Mouse (Mus musculus) lung, embryonic 15.5 days (tissue): ENCODE data around the gene Tm9sf4. TPM values are rescaled to one million over a fixed set of nuclear protein-coding genes. Genes with fewer than 3 reads are reported as not detected.

ENCODE experiments used
- ATAC-seq: fragments of 200-750 bp; cut with Nextera tagmentation; 2 replicates; pipeline ENCODE4 v1.8.0; 2017; ENCODE audit warnings: moderate number of reproducible peaks, borderline replicate concordance; ENCODE audit not compliant: low FRiP score, low TSS enrichment; ENCODE audit errors: extremely low read depth
- H3K27ac ChIP-seq: fragments of 300-500 bp; sonication (generic); 2 replicates; pipeline ENCODE4 v1.5.1; 2015; ENCODE audit warnings: moderate library complexity, mild to moderate bottlenecking, inconsistent platforms
- H3K27me3 ChIP-seq: fragments of 300-500 bp; sonication (generic); 2 replicates; pipeline ENCODE4 v1.6.1; 2015; ENCODE audit warnings: inconsistent platforms
- H3K36me3 ChIP-seq: fragments of 300-500 bp; sonication (generic); 2 replicates; pipeline ENCODE4 v1.6.1; 2015; ENCODE audit warnings: inconsistent platforms
- H3K4me1 ChIP-seq: fragments of 300-500 bp; sonication (generic); 2 replicates; pipeline ENCODE4 v1.6.1; 2015; ENCODE audit warnings: inconsistent platforms
- H3K4me2 ChIP-seq: fragments of 300-500 bp; sonication (generic); 2 replicates; pipeline ENCODE4 v1.6.1; 2015; ENCODE audit warnings: inconsistent platforms, mild to moderate bottlenecking, moderate library complexity
- H3K4me3 ChIP-seq: fragments of 300-500 bp; sonication (generic); 2 replicates; pipeline ENCODE4 v1.5.1; 2015; ENCODE audit warnings: mild to moderate bottlenecking, inconsistent platforms
- H3K9ac ChIP-seq: fragments of 300-500 bp; sonication (generic); 2 replicates; pipeline ENCODE4 v1.6.1; 2015; ENCODE audit warnings: inconsistent platforms
- H3K9me3 ChIP-seq: fragments of 300-500 bp; sonication (generic); 2 replicates; pipeline ENCODE4 v1.6.1; 2016; ENCODE audit warnings: inconsistent platforms
- WGBS: fragments of 180-500 bp; shearing (Covaris S2); methylation state at CpG from one replicate; pipeline ENCODE4 v1.1.7; 2015; 5-methylcytosine and 5-hydroxymethylcytosine counted together
- polyA plus RNA-seq: library from polyadenylated mRNA; unstranded; fragments of >200 nt; fragmentation: Nextera tagmentation; extraction: Ambion mirVana; gene quantifications from 2 replicates; pipeline ENCODE4 v1.2.1, GENCODE M21; 2015

Tm9sf4 gene
- polyA plus RNA-seq, 1 experiment from 2014 or later, result 77.0 TPM

- 76% methylated on average over 2 of the region's 2 CpGs for WGBS
- Histone ChIP-seq H3K36me3 (peaks cover 81% of the 10 kb centered on the region), H3K27ac (no peak overlapping the region), H3K27me3 (no peaks in the 10 kb centered on the region), H3K9me3 (no peaks in the 10 kb centered on the region), H3K9ac (no peak overlapping the region), H3K4me3 (no peak overlapping the region), H3K4me2 (no peak overlapping the region), H3K4me1 (no peaks in the 10 kb centered on the region)
- no peak for ATAC-seq
These were observed 30.1 kb downstream of the Tm9sf4 start for GRCm38 (mm10) chr2:153191242-153191641.

DNA sequence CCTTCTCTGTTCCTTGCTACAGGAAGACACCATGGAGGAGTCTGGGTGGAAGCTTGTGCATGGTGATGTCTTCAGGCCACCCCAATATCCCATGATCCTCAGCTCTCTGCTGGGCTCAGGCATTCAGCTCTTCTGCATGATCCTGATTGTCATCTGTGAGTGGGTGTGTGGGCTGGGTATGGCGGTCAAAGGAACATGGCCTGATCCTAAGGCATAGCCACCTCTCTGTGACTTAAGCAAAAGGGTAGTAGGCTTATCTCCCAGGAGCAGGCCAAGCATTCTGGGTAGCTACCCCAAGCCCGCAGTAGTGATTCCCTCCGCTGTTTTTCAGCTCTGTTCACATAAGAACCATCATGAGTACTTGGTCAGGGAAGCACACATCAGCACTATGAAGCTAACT, 33.2 kb downstream of the Tm9sf4 start:
- Histone ChIP-seq H3K9ac (no peak overlapping the region), H3K36me3 (peaks cover 74% of the 10 kb centered on the region), H3K27ac (no peak overlapping the region), H3K9me3 (no peaks in the 10 kb centered on the region), H3K27me3 (no peaks in the 10 kb centered on the region), H3K4me1 (no peaks in the 10 kb centered on the region), H3K4me3 (no peak overlapping the region), H3K4me2 (no peak overlapping the region)
- 89% methylated on average over 3 of the region's 3 CpGs for WGBS
- ATAC-seq, result no peak; the same call in 1 of the 2 replicates

DNA sequence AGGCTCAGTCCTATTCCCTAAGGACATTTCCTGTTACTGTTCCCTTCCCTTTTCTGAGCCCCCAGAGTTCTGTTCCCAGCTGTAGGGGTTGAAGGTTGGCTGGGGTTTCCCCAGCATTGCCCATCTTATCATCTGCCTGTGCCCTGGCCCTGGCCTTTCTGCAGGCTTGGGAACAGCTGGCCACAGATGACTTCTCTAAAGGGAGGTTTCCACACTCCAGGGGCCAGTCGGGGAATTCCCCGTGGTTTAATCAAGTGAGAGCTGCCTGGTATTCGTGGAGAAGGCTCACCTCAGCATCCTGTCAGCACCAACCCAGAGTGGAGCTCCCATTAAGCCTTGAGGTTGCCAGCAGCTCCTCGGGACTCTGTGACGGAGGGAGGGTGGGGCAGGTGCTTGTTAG, 37.4 kb downstream of the Tm9sf4 start:
- Histone ChIP-seq H3K4me3 (no peak overlapping the region), H3K9ac (no peak overlapping the region), H3K4me2 (no peak overlapping the region), H3K36me3 (peaks cover 73% of the 10 kb centered on the region), H3K27me3 (no peaks in the 10 kb centered on the region), H3K9me3 (no peaks in the 10 kb centered on the region), H3K27ac (no peak overlapping the region), H3K4me1 (no peaks in the 10 kb centered on the region)
- ATAC-seq, result no peak
- 76% methylated on average over 5 of the region's 5 CpGs for WGBS

GRCm38 (mm10) chr2:153199114-153199513, 38.0 kb downstream of the Tm9sf4 start:
- no peak for ATAC-seq
- Histone ChIP-seq H3K9me3 (no peaks in the 10 kb centered on the region), H3K4me1 (no peaks in the 10 kb centered on the region), H3K27ac (no peak overlapping the region), H3K4me3 (no peak overlapping the region), H3K27me3 (no peaks in the 10 kb centered on the region), H3K4me2 (no peak overlapping the region), H3K9ac (no peak overlapping the region), H3K36me3 (peaks cover 76% of the 10 kb centered on the region)
- 78% methylated on average over 2 of the region's 2 CpGs for whole genome bisulfite sequencing

- no peak for ATAC-seq
- Histone ChIP-seq H3K9me3 (no peaks in the 10 kb centered on the region), H3K27ac (no peak overlapping the region), H3K4me1 (no peaks in the 10 kb centered on the region), H3K4me3 (no peak overlapping the region), H3K9ac (no peak overlapping the region), H3K4me2 (no peak overlapping the region), H3K36me3 (peaks cover 77% of the 10 kb centered on the region), H3K27me3 (no peaks in the 10 kb centered on the region)
- 78% methylated on average over 1 of the region's 1 CpGs for WGBS
These were observed 41.7 kb downstream of the Tm9sf4 start for GRCm38 (mm10) chr2:153202766-153203165.

- Histone ChIP-seq H3K27me3 (no peaks in the 10 kb centered on the region), H3K4me3 (no peak overlapping the region), H3K9ac (no peak overlapping the region), H3K4me1 (no peaks in the 10 kb centered on the region), H3K36me3 (peaks cover 57% of the 10 kb centered on the region), H3K9me3 (no peaks in the 10 kb centered on the region), H3K27ac (no peak overlapping the region), H3K4me2 (no peak overlapping the region)
- no peak for ATAC-seq
- 88% methylated on average over 2 of the region's 2 CpGs for WGBS
These were observed 47.0 kb downstream of the Tm9sf4 start for GRCm38 (mm10) chr2:153208149-153208548.

- Histone ChIP-seq H3K4me3 (no peak overlapping the region), H3K27me3 (no peaks in the 10 kb centered on the region), H3K27ac (no peak overlapping the region), H3K9me3 (no peaks in the 10 kb centered on the region), H3K36me3 (peaks cover 49% of the 10 kb centered on the region), H3K4me1 (no peaks in the 10 kb centered on the region), H3K4me2 (no peak overlapping the region), H3K9ac (no peak overlapping the region)
- no peak for ATAC-seq
- WGBS, result 87% methylated on average over 5 of the region's 5 CpGs
These were observed 48.2 kb downstream of the Tm9sf4 start for GRCm38 (mm10) chr2:153209286-153209685.

DNA sequence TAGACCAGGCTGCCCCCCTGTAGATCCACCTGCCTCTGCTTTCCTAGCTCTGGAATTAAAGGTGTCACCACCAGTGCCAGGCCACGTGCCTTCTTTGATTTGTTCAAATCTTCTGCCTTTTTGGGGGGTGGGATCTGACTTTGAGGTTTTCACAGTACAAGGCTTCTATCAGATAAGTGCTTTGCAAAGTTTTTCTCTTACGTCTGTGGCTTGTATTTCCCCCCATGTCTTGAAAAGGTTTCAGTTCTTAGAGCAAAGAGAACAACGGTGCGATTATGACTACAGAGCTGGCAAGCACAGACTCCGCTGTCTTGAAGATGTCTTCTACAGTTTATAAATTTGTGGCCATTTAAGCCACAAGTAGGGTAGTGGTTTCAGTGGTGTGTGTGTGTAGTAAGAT, 50.3 kb downstream of the Tm9sf4 start:
- no peak overlapping the region for H3K27ac ChIP-seq
- H3K27me3 ChIP-seq, result no peaks in the 10 kb centered on the region
- no peaks in the 10 kb centered on the region for H3K9me3 ChIP-seq
- no peak for ATAC-seq
- H3K4me1 ChIP-seq, result peaks cover 5% of the 10 kb centered on the region; the same call in 1 of the 2 replicates
- no peak overlapping the region for H3K9ac ChIP-seq
- H3K4me2 ChIP-seq, result no peak overlapping the region
- peaks cover 29% of the 10 kb centered on the region for H3K36me3 ChIP-seq
- H3K4me3 ChIP-seq, result no peak overlapping the region
- WGBS, result 87% methylated on average over 5 of the region's 5 CpGs

DNA sequence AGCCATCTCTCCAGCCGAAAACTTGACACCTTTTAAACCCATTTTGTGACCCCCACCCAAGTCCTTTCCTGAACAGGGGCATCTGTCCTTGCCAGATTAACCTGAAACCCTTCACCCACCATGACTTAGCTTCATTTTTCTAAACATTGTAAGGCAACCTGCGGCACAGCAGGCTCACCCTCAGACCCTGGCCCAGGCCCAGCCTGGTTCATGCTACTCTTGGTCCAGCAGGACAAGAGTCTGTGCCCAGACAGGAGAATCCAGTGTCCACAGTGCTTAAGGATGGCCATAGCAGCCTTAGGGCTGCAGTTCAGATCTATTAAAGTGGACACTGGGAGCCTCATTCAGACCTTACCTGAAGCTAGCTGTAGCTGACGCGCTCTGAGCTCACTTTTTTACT, 52.2 kb downstream of the Tm9sf4 start:
- H3K4me3 ChIP-seq, result no peak overlapping the region
- WGBS, result 81% methylated on average over 4 of the region's 4 CpGs

GRCm38 (mm10) chr2:153214771-153215259, 53.7 kb downstream of the Tm9sf4 start:
- no peaks in the 10 kb centered on the region for H3K27me3 ChIP-seq
- H3K4me2 ChIP-seq, result no peak overlapping the region
- peaks cover 2% of the 10 kb centered on the region; the same call in 1 of the 2 replicates for H3K36me3 ChIP-seq
- H3K27ac ChIP-seq, result no peak overlapping the region
- H3K4me1 ChIP-seq, result peaks cover 5% of the 10 kb centered on the region; the same call in 1 of the 2 replicates
- H3K9me3 ChIP-seq, result no peaks in the 10 kb centered on the region
- H3K9ac ChIP-seq, result no peak overlapping the region
- no peak overlapping the region for H3K4me3 ChIP-seq
- ATAC-seq, result no peak
- WGBS, result 35% methylated on average over 6 of the region's 6 CpGs

More for the DNA sequence above, 52.2 kb downstream of the Tm9sf4 start:
- Histone ChIP-seq H3K9ac (no peak overlapping the region), H3K27me3 (no peaks in the 10 kb centered on the region), H3K27ac (no peak overlapping the region), H3K9me3 (no peaks in the 10 kb centered on the region), H3K4me1 (peaks cover 5% of the 10 kb centered on the region; the same call in 1 of the 2 replicates), H3K4me2 (no peak overlapping the region), H3K36me3 (peaks cover 14% of the 10 kb centered on the region)
- ATAC-seq, result no peak

DNA sequence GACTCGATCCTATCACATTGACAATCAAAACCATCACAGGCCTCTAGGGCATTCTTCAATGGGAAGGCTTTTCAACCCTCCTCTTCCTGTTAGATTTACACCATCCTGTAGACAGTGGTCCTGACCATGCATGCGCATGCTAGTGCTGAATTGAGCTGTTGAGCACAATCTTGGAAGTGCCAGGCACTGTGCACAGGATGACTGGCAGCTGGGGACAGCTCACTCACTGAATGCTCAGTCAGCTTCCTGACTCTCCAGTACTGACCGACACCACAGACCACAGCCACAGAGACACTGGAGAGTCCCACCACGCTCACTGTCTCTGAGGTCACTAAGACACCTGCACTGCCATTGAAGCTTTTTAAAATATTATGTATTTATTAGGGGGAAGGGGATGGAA, 54.3 kb downstream of the Tm9sf4 start:
- ATAC-seq, result no peak; the same call in 1 of the 2 replicates
- Histone ChIP-seq H3K36me3 (no peaks in the 10 kb centered on the region), H3K4me2 (no peak overlapping the region), H3K27me3 (no peaks in the 10 kb centered on the region), H3K27ac (no peak overlapping the region), H3K4me1 (peaks cover 5% of the 10 kb centered on the region; the same call in 1 of the 2 replicates), H3K9me3 (no peaks in the 10 kb centered on the region), H3K4me3 (no peak overlapping the region), H3K9ac (no peak overlapping the region)
- 78% methylated on average over 4 of the region's 4 CpGs for WGBS

DNA sequence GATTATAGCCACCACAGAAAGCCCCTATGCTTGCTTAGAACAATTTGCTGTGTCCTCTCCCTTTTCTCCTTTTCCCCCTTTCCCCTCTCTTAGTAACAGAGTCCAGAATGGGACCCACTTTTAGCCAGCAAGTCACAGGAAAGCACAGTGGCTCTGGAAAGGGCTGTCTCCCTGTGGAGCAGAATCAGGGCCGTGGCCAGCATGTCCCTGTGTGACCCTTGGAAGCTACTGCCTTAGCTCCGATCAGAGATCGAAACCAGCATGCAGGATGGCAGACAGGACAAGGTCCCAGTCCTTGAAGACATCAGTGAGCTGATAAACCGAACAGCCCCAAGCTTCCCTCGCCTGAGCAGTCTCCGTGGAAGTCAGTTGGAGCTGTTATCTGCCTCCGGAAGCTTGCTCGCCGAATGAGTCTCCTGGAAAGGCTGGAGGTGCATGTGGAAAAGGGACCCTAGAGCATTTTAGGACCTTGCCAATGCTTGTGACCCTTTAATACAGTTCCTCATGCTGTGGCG, 56.8 kb downstream of the Tm9sf4 start:
- no peak overlapping the region for H3K9ac ChIP-seq
- no peak overlapping the region for H3K4me2 ChIP-seq
- H3K27ac ChIP-seq, result no peak overlapping the region
- no peak for ATAC-seq
- H3K36me3 ChIP-seq, result no peaks in the 10 kb centered on the region
- H3K4me1 ChIP-seq, result peaks cover 5% of the 10 kb centered on the region; the same call in 1 of the 2 replicates
- no peaks in the 10 kb centered on the region for H3K27me3 ChIP-seq
- 77% methylated on average over 10 of the region's 10 CpGs for WGBS
- H3K4me3 ChIP-seq, result no peak overlapping the region
- H3K9me3 ChIP-seq, result no peaks in the 10 kb centered on the region

DNA sequence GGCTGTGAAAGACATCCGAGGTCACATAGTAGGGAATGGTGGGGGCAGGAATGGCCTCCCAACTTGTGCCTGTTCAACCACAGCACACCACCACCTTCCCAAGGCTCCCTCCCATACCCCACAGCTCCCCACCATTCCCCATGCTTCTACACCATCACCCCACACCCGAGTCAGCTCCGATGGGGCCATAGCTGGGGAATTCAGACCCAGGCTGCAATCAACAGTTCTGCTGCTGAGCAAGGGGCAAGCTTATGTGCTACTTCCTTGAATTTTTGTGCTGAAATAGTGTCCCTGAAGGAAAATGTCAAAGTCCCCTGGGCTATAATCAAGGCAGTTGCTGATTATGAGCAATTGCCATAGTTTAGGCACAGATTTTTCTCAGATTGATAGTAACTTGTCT, 57.4 kb downstream of the Tm9sf4 start:
- WGBS, result 63% methylated on average over 3 of the region's 3 CpGs

More for the DNA sequence above, 57.4 kb downstream of the Tm9sf4 start:
- H3K36me3 ChIP-seq, result no peaks in the 10 kb centered on the region
- no peak for ATAC-seq
- no peak overlapping the region for H3K4me2 ChIP-seq
- no peaks in the 10 kb centered on the region for H3K27me3 ChIP-seq
- H3K9ac ChIP-seq, result no peak overlapping the region
- H3K4me1 ChIP-seq, result peaks cover 5% of the 10 kb centered on the region; the same call in 1 of the 2 replicates
- H3K4me3 ChIP-seq, result no peak overlapping the region
- H3K27ac ChIP-seq, result no peak overlapping the region
- H3K9me3 ChIP-seq, result no peaks in the 10 kb centered on the region
